Mouse (Mus musculus): ENCODE results near the gene Agpat1.

DNA sequence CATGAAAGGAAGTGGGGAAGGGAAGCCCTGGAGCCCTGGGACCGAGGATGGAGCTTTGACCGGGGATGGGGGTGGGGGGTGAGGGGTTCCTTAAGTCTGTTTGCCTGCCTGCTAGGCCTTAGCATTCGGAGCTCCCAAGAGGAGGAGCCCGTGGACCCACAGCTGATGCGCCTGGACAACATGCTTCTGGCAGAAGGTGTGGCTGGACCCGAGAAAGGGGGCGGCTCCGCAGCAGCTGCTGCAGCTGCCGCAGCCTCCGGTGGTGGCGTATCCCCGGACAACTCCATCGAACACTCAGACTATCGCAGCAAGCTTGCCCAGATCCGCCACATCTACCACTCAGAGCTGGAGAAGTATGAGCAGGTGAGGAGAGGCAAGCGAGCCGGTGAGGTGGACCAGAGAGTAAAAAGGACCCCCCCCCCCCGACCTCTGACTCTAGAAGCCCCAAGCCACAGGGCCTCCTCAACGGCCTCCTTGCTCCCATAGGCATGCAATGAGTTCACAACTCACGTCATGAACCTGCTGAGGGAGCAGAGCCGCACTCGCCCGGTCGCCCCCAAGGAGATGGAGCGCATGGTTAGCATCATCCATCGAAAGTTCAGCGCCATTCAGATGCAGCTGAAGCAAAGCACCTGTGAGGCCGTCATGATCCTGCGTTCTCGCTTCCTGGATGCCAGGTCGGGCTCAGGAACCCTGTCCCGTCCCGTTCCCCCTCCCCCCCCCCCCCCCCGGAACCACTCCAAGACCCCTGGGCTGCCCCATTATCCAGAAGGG, 10.1 kb upstream of the Agpat1 start:
- no peak for TF ChIP-seq EP300 (IDR thresholded peaks at IDR 0.05)
- peak; percentile 28 for TF ChIP-seq CTCF (IDR thresholded peaks at IDR 0.05)
